Mouse (Mus musculus) ovary, postnatal 10 days (tissue): ENCODE results near the gene Il21.

Source experiments
- DNase-seq: peaks from one replicate; pipeline ENCODE4 v3.0.0; 2022; ENCODE audit warnings: low spot score

Il21 gene

DNA sequence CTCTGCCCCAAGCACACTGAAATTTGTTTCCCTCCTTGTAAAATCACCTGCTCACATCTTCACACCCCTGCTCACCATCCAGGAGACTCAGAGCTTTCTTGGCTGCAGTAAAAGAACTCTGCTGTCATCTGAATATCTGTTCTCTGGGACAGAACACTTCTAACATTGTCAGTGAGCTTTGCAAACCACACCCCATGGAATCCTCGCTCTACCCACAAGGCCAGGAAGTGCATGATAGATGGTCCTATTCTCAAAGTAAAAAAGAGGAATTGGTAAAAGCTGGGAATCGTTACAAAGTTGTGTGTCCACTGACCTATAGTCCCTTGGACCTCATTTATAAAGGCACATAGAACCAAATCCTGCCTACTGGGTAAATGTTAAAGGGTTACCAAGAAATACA is 40.5 kb downstream of the Il21 start:
- DNase-seq: no peak

DNA sequence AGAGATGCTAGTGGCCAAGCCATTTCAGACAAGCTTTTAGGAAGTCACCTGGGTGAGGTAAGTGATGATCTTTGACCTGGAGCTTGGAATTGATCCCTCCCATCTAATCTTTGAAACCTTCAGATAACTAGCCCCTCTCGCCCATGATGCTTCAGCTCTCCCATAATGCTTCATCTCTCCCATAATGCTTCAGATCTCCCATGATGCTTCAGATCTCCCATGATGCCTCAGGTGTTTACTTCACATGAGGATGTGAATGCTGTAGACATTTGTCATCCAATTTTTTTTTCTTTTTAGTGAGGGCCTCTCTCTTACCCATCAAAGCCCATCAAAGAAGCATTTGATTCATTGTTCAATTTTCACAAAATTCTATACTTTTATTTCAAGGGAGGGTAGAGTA is 46.9 kb downstream of the Il21 start:
- no peak for DNase-seq

DNA sequence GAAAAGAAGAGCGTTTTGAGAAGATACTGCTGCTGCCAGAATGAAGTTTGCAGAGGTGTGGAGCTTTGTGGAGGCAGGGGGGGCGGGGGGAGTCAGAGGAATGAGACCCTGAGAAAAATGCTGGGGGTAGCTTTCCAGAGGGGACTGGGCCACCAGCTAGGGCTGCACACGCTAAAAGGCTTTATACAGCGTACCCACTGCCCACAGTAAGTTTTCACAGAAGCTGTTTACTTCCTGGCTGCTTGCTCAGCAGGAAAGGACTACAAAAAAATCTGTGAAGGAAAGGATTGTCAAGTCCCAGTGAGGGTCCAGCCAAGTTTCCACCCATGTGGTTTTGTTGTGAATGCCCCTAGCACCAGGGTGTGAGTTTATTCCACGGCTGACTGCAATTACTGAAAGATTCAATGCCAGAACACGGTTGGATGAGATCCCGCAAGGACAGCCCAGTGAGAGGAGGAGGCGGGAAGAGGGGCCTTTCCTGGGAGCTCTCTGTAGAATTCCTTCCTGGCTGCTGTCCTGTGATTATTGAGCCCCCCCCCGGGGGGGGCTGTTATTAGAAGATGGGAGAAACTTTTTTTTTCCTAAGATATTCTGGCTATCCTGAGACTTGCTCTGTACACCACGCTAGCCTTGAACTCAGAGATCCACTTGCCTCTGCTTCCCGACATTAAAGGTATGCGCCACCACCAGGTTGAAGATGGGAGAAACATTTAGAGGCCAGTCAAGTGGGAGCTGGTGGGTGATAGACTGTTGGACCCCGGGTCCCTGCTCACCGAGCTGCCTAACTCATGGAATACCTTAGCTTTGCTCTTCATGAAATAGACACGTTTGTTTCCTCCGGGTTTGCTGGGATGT is 49.8 kb downstream of the Il21 start:
- DNase-seq: no peak

DNA sequence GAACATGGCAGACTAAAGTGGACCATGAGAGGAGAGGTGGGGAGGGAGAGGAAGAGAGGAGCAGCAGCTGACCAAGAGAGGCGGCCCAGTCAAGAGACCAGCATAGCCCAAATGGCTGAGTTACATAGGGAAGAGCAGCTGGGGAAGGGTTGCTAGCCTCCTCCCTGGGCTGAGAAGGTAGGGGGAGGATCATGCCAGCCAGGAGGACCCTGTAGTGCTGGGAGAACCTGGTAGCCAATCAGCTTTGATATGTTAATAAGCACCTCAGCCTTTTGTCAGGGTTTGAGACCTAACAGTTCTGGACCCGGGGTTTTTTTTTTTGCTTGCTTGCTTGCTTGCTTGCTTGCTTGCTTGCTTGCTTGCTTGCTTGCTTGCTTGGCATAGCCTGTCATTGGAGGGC is 51.4 kb downstream of the Il21 start:
- DNase-seq: no peak

DNA sequence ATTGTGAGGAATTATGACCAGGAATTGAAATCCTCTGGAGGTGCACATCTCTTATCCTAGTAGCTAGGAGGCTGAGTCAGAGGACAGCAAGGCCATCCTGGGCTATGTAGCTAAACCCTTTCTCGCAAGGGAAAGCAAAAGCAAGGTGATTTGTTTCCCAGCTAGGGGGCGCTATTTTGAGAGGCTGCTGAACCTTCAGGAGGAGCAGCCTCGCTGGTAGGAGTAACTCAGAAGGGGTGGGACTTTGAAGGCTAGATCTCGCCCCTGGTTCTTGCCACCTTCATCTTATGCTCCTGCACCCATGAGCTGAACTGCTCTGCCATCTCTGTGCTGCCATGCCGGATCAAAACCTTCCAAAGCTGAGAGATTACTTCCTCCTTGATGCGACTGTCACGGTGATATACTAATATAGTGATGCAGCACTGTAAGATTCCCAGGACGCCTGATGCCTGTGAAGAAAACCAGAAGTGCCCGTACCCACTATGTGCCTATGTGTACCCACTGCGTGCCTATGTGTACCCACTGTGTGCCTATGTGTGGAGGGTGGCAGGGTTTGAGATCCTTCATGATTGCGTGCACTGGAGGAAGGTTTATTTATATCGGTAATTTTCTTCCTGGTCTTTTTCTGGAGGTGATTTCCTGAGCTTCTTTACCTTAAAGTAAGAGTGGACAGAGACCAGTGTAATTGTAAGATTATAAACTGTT is 52.2 kb downstream of the Il21 start:
- no peak for DNase-seq

DNA sequence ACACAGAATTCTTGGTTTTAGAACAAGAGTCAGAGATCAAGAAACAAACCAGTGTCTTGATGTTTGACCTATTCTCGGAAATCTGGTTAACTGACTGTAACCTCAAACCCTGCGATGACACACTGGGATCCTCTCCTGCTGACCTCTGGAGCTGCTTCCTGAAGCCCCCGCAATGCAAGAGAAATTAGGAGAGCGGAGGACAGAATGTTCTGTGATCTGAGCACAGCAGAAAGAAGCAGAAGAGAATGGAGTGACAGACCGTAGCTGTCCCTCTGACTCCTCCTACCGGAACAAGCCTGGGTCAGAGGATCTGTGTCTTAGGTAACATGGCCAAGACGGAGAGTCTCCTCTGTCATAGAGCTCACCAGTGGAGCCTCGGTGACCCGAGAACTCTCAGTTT is 53.0 kb downstream of the Il21 start:
- no peak for DNase-seq

DNA sequence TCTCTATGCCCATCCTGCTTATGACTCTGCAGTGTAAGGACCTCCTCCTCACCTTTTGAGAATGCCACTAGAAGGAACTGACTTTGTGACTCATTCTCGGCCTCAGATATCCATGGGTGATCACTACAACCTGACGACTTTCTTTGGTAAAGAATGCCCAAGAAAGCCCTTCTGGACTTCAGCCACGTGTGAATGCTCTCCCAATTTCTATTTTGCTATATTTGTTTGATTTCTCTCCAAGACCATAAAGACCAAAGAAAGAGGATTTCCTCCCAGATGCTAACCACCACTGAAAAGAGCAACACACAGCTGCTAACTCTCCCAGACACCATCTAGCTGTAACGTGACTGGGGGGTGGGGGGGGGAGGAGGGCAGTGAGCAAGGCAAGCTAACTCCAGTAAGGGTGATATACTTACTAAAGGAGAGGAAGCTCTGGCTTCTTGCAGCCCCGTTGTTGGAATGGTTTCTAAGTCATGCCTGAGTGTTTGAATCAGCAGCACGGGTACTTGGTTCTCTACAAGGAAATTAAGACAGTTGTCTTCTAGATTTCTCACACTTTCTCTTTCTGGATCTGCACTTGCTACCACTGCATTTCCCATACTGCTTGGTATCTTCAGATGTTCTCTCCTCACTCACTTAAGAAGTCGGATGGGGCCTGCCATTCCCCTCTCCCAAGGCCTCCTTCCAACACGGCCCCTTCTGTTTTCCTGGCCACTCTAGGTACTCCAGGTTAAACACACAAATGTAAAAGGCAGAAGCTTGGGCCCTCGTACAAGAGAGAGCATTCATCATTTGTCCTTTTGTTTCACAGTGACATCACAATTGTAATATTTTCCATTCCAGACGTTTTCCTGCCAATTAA is 57.5 kb downstream of the Il21 start:
- no peak for DNase-seq

DNA sequence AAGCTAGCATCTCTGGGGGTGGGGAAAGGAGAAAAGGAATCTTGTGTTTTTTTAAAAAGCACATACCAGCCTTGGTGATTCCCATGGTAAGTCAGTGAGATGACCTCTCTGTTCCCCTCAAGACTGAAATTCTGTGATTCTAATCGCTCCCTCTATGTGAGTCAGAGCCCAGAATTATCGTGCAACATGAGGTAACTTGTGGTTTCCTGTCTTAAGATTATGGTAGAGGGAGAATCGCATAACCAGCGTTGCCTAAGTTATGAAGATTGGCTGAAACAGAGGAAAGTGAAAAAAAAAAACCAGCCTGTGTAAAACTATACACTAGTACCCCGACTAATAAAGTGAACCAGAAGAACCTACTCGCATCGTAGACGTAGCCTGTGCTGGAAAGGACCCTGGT is 59.2 kb downstream of the Il21 start:
- DNase-seq: no peak
